Mouse (Mus musculus) kidney, postnatal 25 days (tissue): ENCODE data around the gene Gbp9.
"Not testable (repeated sequence)": the region's sequence is repeated elsewhere in the genome, so short reads cannot be mapped to it uniquely, and the experiment has no call there.

Source experiments
- DNase-seq, 2 experiments: peaks; one replicate each; pipeline ENCODE4 v3.0.0; 2021; ENCODE audit warnings: mixed read lengths in 2 of 2

Gene Gbp9

GRCm38 (mm10) chr5:105053471-105054169, 85.7 kb downstream of the Gbp9 start:
- DNase-seq, result not testable (repeated sequence)

- DNase-seq, result peak; percentile 43 to 58
Measured at GRCm38 (mm10) chr5:105032362-105032761, 107.0 kb downstream of the Gbp9 start.
